Mouse (Mus musculus): Measurements from ENCODE around the gene Ccdc84. TPM values are rescaled to one million over a fixed set of nuclear protein-coding genes. Genes with fewer than 3 reads are reported as not detected.
"Not testable (repeated sequence)": the region's sequence is repeated elsewhere in the genome, so short reads cannot be mapped to it uniquely, and the experiment has no call there.

Gene Ccdc84
- 21.3 and 23.5 TPM in 2 replicates for polyA plus RNA-seq (2015; fragmentation: Nextera tagmentation; extraction: Ambion mirVana)

DNA sequence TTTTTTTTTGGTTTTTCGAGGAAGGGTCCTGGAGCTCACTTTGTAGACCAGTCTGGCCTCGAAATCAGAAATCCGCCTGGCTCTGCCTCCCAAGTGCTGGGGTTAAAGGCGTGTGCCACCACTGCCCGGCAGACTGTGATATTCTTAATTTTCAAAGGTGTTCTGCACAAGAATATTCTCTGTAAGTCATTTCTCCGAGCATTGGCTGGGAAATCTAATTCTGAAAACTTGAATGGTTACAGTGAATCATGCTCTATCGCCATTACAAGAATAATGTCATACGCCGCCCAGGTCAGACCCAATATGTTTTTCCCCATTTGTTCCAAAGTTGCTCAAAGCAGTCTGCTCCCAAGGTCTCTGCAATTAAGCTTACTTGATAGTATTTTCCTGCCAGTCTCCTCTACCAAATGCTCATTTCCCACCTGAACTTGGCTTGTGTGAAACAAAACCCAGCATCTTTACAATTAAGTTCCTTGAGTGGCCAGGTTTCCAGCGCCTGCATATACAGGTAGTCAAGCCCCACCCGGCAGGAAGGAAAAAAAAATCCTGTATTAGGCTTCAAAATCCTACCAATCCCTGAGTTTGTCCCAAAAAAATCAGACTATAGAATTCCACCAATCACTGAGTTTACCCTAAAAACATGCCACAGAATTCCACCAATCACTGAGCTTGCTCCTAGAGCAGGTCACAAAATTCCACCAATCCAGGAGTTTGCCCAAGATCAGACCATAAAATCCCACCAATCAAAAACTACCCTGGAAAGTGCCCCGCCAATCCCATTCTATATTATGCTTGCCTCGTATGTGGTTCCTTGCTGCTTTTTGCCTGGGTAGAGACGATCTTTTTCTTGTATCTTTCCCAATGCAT, at the start of gene Ccdc84:
Gene Ccdc84, minus strand, starts transcription at position 51 of the 867 bp plus-strand sequence.
- Histone ChIP-seq H3K27me3 (ENCODE audit: control insufficient read depth, insufficient read depth, low read length) (no peaks in the 10 kb centered on the region), H3K9ac (ENCODE audit: low read length) (peak within 1 kb of the TSS; percentile 97), H3K4me3 (ENCODE audit: low read length) (peak within 1 kb of the TSS; percentile 98), H3K4me1 (ENCODE audit: control insufficient read depth, insufficient read depth, low read length) (peaks cover 11% of the 10 kb centered on the region), H3K36me3 (ENCODE audit: control insufficient read depth, insufficient read depth) (0 out of 2 replicates have a peak, but pooled peaks cover 13% of the 10 kb centered on the region), H3K4me2 (ENCODE audit: low read depth, low read length) (peak within 1 kb of the TSS; percentile 97), H3K9me3 (replicated peaks; ENCODE audit: control insufficient read depth, low read length) (no peaks in the 10 kb centered on the region), H3K27ac (ENCODE audit: low read length) (peak within 1 kb of the TSS; percentile 76)
- no peak for ATAC-seq (replicated peaks; ENCODE audit: extremely low read depth, insufficient read depth, low FRiP score)
- 74% methylated on average over 14 of the region's 14 CpGs for WGBS

DNA sequence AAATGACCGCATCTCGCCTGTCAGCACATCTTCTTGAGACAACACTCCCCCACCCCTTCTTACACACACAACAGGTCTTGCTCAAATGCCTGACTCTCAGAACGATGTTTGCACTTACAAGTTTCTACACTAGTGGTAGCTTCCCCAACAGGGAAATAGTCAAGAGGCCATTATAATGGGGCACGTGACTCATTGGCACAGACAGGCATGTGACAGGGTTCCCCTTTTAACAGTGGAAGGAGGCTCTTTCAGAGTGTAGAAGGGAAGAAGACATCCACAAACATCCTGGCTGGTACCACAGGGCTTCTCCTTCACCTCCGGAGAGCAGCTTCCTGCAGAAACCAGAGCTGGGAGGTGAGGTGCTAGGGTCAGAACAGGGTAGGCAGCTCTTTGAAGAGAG, 43.6 kb upstream of the Ccdc84 start:
- peaks cover 4% of the 10 kb centered on the region; the same call in 1 of the 2 replicates for H3K27me3 ChIP-seq (ENCODE audit: control insufficient read depth, insufficient read depth, low read length)
- H3K36me3 ChIP-seq (ENCODE audit: control insufficient read depth, insufficient read depth): no peaks in the 10 kb centered on the region
- ATAC-seq (replicated peaks; ENCODE audit: extremely low read depth, insufficient read depth, low FRiP score): no peak
- H3K9me3 ChIP-seq (replicated peaks; ENCODE audit: control insufficient read depth, low read length): no peaks in the 10 kb centered on the region
- H3K4me2 ChIP-seq (ENCODE audit: low read depth, low read length): no peak overlapping the region
- H3K4me3 ChIP-seq (ENCODE audit: low read length): no peak overlapping the region
- H3K9ac ChIP-seq (ENCODE audit: low read length): no peak overlapping the region
- no peaks in the 10 kb centered on the region for H3K4me1 ChIP-seq (ENCODE audit: control insufficient read depth, insufficient read depth, low read length)
- WGBS: 70% methylated on average over 5 of the region's 5 CpGs
- no peak overlapping the region for H3K27ac ChIP-seq (ENCODE audit: low read length)

GRCm38 (mm10) chr9:44457035-44457742, 38.8 kb upstream of the Ccdc84 start:
- WGBS: 13% methylated on average over 11 of the region's 11 CpGs
- H3K9ac ChIP-seq (ENCODE audit: low read length): no peak overlapping the region

DNA sequence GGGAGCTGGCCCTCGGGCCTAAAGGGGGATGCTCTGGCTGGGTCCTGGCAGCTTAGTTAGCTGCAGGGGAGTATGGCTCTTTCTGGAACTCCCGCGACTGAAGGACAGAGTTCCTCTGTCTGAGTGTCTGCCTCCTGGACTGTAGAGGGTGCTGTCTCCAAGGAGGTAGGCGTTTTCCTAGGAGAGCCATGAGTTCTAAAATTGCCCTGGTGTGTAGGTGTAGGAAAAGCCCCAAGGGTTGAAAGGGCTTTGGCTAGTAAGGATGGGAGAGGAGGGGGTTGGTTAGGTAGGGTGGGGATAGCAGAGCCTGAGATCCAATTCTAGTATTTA, 36.5 kb upstream of the Ccdc84 start, which contains the start of gene Upk2:
Gene Upk2, minus strand, starts transcription at position 86 of the 330 bp plus-strand sequence.
- no peak within 1 kb of the TSS for H3K4me3 ChIP-seq (ENCODE audit: low read length)
- H3K27ac ChIP-seq (ENCODE audit: low read length): no peak within 1 kb of the TSS
- peaks cover 3% of the 10 kb centered on the region; the same call in 1 of the 2 replicates for H3K4me1 ChIP-seq (ENCODE audit: control insufficient read depth, insufficient read depth, low read length)
- no peak within 1 kb of the TSS for H3K9ac ChIP-seq (ENCODE audit: low read length)
- H3K36me3 ChIP-seq (ENCODE audit: control insufficient read depth, insufficient read depth): no peaks in the 10 kb centered on the region
- no peak within 1 kb of the TSS for H3K4me2 ChIP-seq (ENCODE audit: low read depth, low read length)
- 32% methylated on average over 4 of the region's 4 CpGs for WGBS
- ATAC-seq (replicated peaks; ENCODE audit: extremely low read depth, insufficient read depth, low FRiP score): no peak
- peaks cover 19% of the 10 kb centered on the region for H3K27me3 ChIP-seq (ENCODE audit: control insufficient read depth, insufficient read depth, low read length)
- H3K9me3 ChIP-seq (replicated peaks; ENCODE audit: control insufficient read depth, low read length): no peaks in the 10 kb centered on the region

More at GRCm38 (mm10) chr9:44457035-44457742, 38.8 kb upstream of the Ccdc84 start:
- Histone ChIP-seq H3K4me1 (ENCODE audit: control insufficient read depth, insufficient read depth, low read length) (peaks cover 3% of the 10 kb centered on the region; the same call in 1 of the 2 replicates), H3K4me3 (ENCODE audit: low read length) (no peak overlapping the region), H3K27ac (ENCODE audit: low read length) (no peak overlapping the region), H3K9me3 (replicated peaks; ENCODE audit: control insufficient read depth, low read length) (no peaks in the 10 kb centered on the region), H3K27me3 (ENCODE audit: control insufficient read depth, insufficient read depth, low read length) (peaks cover 19% of the 10 kb centered on the region), H3K4me2 (ENCODE audit: low read depth, low read length) (no peak overlapping the region), H3K36me3 (ENCODE audit: control insufficient read depth, insufficient read depth) (no peaks in the 10 kb centered on the region)
- no peak for ATAC-seq (replicated peaks; ENCODE audit: extremely low read depth, insufficient read depth, low FRiP score)

GRCm38 (mm10) chr9:44454132-44454890, 35.9 kb upstream of the Ccdc84 start:
- ATAC-seq (replicated peaks; ENCODE audit: extremely low read depth, insufficient read depth, low FRiP score): peak; percentile 83
- H3K27me3 ChIP-seq (ENCODE audit: control insufficient read depth, insufficient read depth, low read length): peaks cover 19% of the 10 kb centered on the region
- no peak overlapping the region for H3K27ac ChIP-seq (ENCODE audit: low read length)
- no peak overlapping the region for H3K9ac ChIP-seq (ENCODE audit: low read length)
- 10% methylated on average over 14 of the region's 14 CpGs for WGBS
- H3K4me2 ChIP-seq (ENCODE audit: low read depth, low read length): no peak overlapping the region
- H3K4me1 ChIP-seq (ENCODE audit: control insufficient read depth, insufficient read depth, low read length): peaks cover 3% of the 10 kb centered on the region; the same call in 1 of the 2 replicates
- H3K4me3 ChIP-seq (ENCODE audit: low read length): no peak overlapping the region
- H3K9me3 ChIP-seq (replicated peaks; ENCODE audit: control insufficient read depth, low read length): no peaks in the 10 kb centered on the region
- no peaks in the 10 kb centered on the region for H3K36me3 ChIP-seq (ENCODE audit: control insufficient read depth, insufficient read depth)

DNA sequence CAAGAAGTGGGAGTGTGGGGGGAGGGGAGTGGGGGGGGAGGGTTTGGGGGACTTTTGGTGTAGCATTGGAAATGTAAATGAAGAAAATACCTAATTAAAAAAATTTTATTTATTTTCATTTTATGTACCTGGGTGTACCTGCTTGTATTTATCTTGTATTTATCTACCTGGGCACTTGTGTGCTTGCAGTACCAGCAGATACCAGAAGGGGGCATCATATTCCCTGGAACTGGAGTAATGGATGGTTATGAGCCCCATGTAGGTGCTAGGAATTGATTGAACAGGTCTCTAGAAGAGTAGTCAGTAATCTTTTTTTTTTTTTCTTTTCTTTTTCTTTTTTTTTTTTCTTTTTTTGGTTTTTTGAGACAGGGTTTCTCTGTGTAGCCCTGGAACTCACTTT, 32.0 kb upstream of the Ccdc84 start:
- Histone ChIP-seq H3K27ac (ENCODE audit: low read length) (no peak overlapping the region), H3K4me1 (ENCODE audit: control insufficient read depth, insufficient read depth, low read length) (peaks cover 3% of the 10 kb centered on the region; the same call in 1 of the 2 replicates), H3K9ac (ENCODE audit: low read length) (no peak overlapping the region), H3K9me3 (replicated peaks; ENCODE audit: control insufficient read depth, low read length) (no peaks in the 10 kb centered on the region), H3K4me3 (ENCODE audit: low read length) (no peak overlapping the region), H3K4me2 (ENCODE audit: low read depth, low read length) (no peak overlapping the region), H3K36me3 (ENCODE audit: control insufficient read depth, insufficient read depth) (no peaks in the 10 kb centered on the region), H3K27me3 (ENCODE audit: control insufficient read depth, insufficient read depth, low read length) (peaks cover 15% of the 10 kb centered on the region)
- ATAC-seq (replicated peaks; ENCODE audit: extremely low read depth, insufficient read depth, low FRiP score): no peak

GRCm38 (mm10) chr9:44444402-44445025, 26.1 kb upstream of the Ccdc84 start:
- H3K27ac ChIP-seq (ENCODE audit: low read length); H3K36me3 ChIP-seq (ENCODE audit: control insufficient read depth, insufficient read depth); H3K4me2 ChIP-seq (ENCODE audit: low read depth, low read length); H3K27me3 ChIP-seq (ENCODE audit: control insufficient read depth, insufficient read depth, low read length); H3K9me3 ChIP-seq (replicated peaks; ENCODE audit: control insufficient read depth, low read length); H3K4me3 ChIP-seq (ENCODE audit: low read length); ATAC-seq (replicated peaks; ENCODE audit: extremely low read depth, insufficient read depth, low FRiP score); H3K9ac ChIP-seq (ENCODE audit: low read length); H3K4me1 ChIP-seq (ENCODE audit: control insufficient read depth, insufficient read depth, low read length): not testable (repeated sequence)
- WGBS: 78% methylated on average over 7 of the region's 7 CpGs

DNA sequence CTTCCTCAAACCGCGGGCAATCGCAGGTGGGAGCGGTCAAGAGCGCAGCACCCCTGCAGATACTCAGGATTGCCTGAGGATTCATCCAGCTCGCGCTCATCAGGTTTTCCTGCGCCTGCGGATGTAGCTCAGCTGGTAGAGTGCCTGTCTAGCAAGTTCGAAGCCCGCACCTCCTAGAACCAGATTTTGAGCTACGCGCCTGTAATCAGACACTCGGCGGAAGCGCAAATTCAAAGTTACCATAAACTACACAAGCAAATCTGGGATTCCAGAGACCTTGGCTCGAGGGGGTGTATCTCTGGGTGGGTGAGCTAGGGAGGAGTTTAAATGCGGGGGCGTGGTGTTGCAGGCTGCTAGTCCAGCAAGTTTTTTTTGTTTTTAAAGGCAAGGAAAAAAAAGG, 22.6 kb upstream of the Ccdc84 start, which contains the start of gene Foxr1:
Gene Foxr1, minus strand, starts transcription at position 176 of the 400 bp plus-strand sequence.
- Histone ChIP-seq H3K36me3 (ENCODE audit: control insufficient read depth, insufficient read depth) (no peaks in the 10 kb centered on the region), H3K9ac (ENCODE audit: low read length) (no peak within 1 kb of the TSS), H3K4me2 (ENCODE audit: low read depth, low read length) (no peak within 1 kb of the TSS), H3K27me3 (ENCODE audit: control insufficient read depth, insufficient read depth, low read length) (no peaks in the 10 kb centered on the region), H3K4me3 (ENCODE audit: low read length) (no peak within 1 kb of the TSS), H3K9me3 (replicated peaks; ENCODE audit: control insufficient read depth, low read length) (no peaks in the 10 kb centered on the region), H3K4me1 (ENCODE audit: control insufficient read depth, insufficient read depth, low read length) (no peaks in the 10 kb centered on the region), H3K27ac (ENCODE audit: low read length) (no peak within 1 kb of the TSS)
- ATAC-seq (replicated peaks; ENCODE audit: extremely low read depth, insufficient read depth, low FRiP score): no peak
- WGBS: 59% methylated on average over 19 of the region's 19 CpGs
